Mouse (Mus musculus) stomach, postnatal 0 days (tissue): ENCODE measurements at regions not wholly inside any gene's neighbourhood (a gene's known extent, or its start where the extent isn't known, plus 50 kb on each side); places are given as distances from the start of the nearest gene placed in this dataset.

ENCODE experiments used
- CTCF ChIP-seq: IDR thresholded peaks from 2 replicates; pipeline ENCODE4 v1.5.1; 2016; ENCODE audit warnings: antibody characterized with exemption, low read depth, mild to moderate bottlenecking, moderate library complexity
- EP300 ChIP-seq: optimal IDR thresholded peaks from 2 replicates; pipeline ENCODE3; 2016; ENCODE audit warnings: antibody characterized with exemption

DNA sequence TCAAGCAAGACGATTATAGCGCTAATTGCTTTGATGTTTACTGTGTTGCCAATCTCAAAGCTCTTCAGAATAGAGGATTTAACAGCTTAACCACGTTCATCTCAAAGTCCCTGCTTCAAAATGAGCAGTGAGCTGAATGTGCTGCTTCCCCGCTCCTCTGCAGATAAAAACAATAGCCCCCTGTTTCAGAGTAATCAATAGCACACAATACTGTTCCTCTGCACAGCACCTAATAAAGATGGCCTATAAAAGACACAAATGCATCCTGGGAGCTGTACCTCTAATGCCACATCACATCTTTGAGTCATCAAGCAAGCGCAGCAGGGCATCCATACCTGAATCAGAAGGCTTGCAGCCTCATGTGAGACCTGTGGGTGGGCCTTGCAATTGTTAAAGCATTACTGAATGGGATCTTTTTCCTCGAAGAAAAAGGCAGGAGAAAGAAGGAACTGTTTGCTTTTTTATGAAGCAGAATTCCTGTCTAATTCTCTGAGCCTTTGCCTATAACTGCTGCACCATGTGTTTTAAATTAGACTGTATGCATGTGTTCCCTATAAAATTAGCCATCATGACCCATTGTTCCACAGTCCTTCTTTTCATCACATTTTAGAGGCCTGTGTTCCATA lies 648.5 kb upstream of the Cited2 start:
- TF ChIP-seq CTCF (no peak), EP300 (no peak)
